Mouse (Mus musculus): Measurements from ENCODE around the gene Fnbp1l.

The Fnbp1l gene

DNA sequence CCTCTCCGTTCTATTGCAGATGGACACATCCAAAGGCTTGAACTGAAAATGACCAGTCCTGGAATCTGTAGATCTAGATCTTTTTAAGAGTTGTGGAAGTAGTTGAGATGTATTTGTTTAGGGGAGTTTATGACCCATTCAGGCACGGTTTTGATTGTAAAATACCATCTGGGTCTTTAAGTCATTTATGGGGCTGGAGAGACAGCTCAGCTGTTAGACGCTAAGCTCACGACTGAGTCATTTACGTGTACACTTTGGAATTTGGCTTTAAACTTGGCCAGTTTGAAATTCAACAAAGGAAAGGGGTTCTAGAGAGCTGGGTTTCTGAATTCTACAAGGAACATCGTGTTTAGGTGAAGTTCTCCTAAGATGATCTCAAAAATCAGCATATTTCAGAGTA is 124.8 kb downstream of the Fnbp1l start:
- DNase-seq (ENCODE audit: low read depth, low spot score): no peak

GRCm38 (mm10) chr3:122492872-122493615 is 126.5 kb downstream of the Fnbp1l start:
- no peak for DNase-seq (ENCODE audit: low read depth, low spot score)

DNA sequence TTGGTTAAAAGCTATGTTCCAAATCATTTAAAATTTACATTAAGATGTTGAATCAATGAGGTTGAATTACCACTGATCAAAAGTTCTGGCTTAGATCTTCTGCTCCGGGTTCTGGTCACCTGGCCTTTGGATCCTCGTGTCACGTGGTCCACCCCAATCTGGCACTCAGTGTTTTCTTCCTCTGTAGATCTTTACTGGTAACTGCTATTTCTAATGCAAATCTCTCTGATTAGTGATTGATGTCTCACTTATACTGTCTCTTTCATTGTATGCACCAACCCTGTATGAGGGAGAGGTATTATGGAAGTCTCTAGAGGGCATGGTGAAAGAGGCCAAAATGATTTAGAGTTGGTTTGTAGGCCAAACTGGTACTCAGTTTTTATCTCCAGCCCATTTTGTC is 127.5 kb downstream of the Fnbp1l start:
- no peak for DNase-seq (ENCODE audit: low read depth, low spot score)

DNA sequence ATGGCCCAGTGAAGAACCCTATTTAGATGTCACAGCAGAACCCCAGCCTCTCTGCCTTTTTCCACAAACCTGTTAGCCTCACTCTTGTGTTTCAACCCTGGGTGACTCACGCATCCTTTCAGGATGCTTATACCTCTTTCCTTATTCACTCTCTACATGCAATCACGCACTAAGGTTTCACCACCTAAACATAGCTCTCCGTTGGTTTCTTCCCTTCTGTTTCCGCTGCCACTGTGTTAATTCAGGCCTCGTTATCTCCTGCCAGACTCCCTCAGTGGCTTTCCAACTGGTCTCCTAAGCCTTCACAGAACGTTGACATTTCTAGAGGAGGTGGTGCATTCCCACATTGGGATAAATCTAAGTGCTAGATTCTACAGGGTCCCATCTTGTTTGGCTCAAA is 128.9 kb downstream of the Fnbp1l start:
- DNase-seq (ENCODE audit: low read depth, low spot score): no peak
